Comparison of ENCODE assay signal across 8 mouse cellular contexts in genomic region chr8:71462191-71462590, GRCm38 (mm10). TPM values are rescaled to one million over a fixed set of nuclear protein-coding genes. Genes with fewer than 3 reads are reported as not detected.
A peak's percentile ranks its signal among the peaks of the same experiment; 100 is the strongest.
DNase-seq lines count a peak whose midpoint lies in the region; ATAC-seq lines count a peak whose summit lies in the region.

No protein-coding gene starts in this region.

- WGBS in lung, embryonic 16.5 days: 68% methylated on average over 4 of the region's 4 CpGs
- 72% methylated on average over 4 of the region's 4 CpGs for WGBS in limb, embryonic 12.5 days
- WGBS in stomach, embryonic 15.5 days: 78% methylated on average over 4 of the region's 4 CpGs

- H3K9ac ChIP-seq in lung, embryonic 16.5 days (ENCODE audit: low read length): peak overlapping the region; percentile 91
- H3K9ac ChIP-seq in limb, embryonic 12.5 days (replicated peaks): peak overlapping the region; percentile 80
- no peak overlapping the region for H3K9ac ChIP-seq in stomach, embryonic 15.5 days

- DNase-seq in lung, postnatal 14 days: no peak
- no peak for DNase-seq in gastrocnemius, adult 18-20 months (ENCODE audit: low spot score)
- no peak for DNase-seq in layer of hippocampus, adult 9-11 months

- H3K4me2 ChIP-seq in lung, embryonic 16.5 days (ENCODE audit: low read depth, low read length): peak overlapping the region; percentile 77
- peak overlapping the region; percentile 92 for H3K4me2 ChIP-seq in limb, embryonic 12.5 days
- H3K4me2 ChIP-seq in stomach, embryonic 15.5 days: peak overlapping the region; percentile 92

- H3K9me3 ChIP-seq in erythroblast, embryonic 14.5 days (ENCODE audit: control insufficient read depth, low read length): peaks cover 8% of the 10 kb centered on the region
- H3K9me3 ChIP-seq in lung, embryonic 16.5 days (ENCODE audit: control insufficient read depth, low read length): no peaks in the 10 kb centered on the region
- H3K9me3 ChIP-seq in limb, embryonic 12.5 days: no peaks in the 10 kb centered on the region
- H3K9me3 ChIP-seq in stomach, embryonic 15.5 days: no peaks in the 10 kb centered on the region

- no peak for ATAC-seq in erythroblast, adult 5-6 weeks (replicated peaks; ENCODE audit: low FRiP score, poor library complexity, severe bottlenecking)
- ATAC-seq in lung, embryonic 16.5 days (ENCODE audit: low read depth): no peak
- ATAC-seq in limb, embryonic 12.5 days (ENCODE audit: insufficient number of reproducible peaks, insufficient read depth, low FRiP score, low TSS enrichment, low read depth): no peak
- ATAC-seq in stomach, embryonic 15.5 days (ENCODE audit: insufficient read depth, low FRiP score, low read depth): no peak

- H3K4me3 ChIP-seq in erythroblast, embryonic 14.5 days (replicated peaks): peak overlapping the region; percentile 81
- peak overlapping the region; percentile 92 for H3K4me3 ChIP-seq in lung, embryonic 16.5 days (ENCODE audit: low read length)
- peak overlapping the region; percentile 87 for H3K4me3 ChIP-seq in limb, embryonic 12.5 days (replicated peaks)
- H3K4me3 ChIP-seq in stomach, embryonic 15.5 days (replicated peaks): peak overlapping the region; percentile 86; the same call in 1 of the 2 replicates

- H3K4me1 ChIP-seq in erythroblast, embryonic 14.5 days (ENCODE audit: control insufficient read depth): peaks cover 55% of the 10 kb centered on the region
- H3K4me1 ChIP-seq in lung, embryonic 16.5 days (replicated peaks; ENCODE audit: control insufficient read depth, insufficient read depth, low read length): peaks cover 21% of the 10 kb centered on the region
- H3K4me1 ChIP-seq in limb, embryonic 12.5 days (replicated peaks): peaks cover 32% of the 10 kb centered on the region
- peaks cover 18% of the 10 kb centered on the region for H3K4me1 ChIP-seq in stomach, embryonic 15.5 days

- H3K36me3 ChIP-seq in erythroblast, embryonic 14.5 days (ENCODE audit: control insufficient read depth): peaks cover 34% of the 10 kb centered on the region
- H3K36me3 ChIP-seq in lung, embryonic 16.5 days (ENCODE audit: control insufficient read depth, insufficient read depth, low read length): peaks cover 9% of the 10 kb centered on the region
- H3K36me3 ChIP-seq in limb, embryonic 12.5 days: peaks cover 56% of the 10 kb centered on the region
- H3K36me3 ChIP-seq in stomach, embryonic 15.5 days: peaks cover 15% of the 10 kb centered on the region; the same call in 1 of the 2 replicates

- no peak overlapping the region for H3K27ac ChIP-seq in lung, embryonic 16.5 days (ENCODE audit: low read length)
- no peak overlapping the region for H3K27ac ChIP-seq in limb, embryonic 12.5 days
- H3K27ac ChIP-seq in stomach, embryonic 15.5 days: no peak overlapping the region

- no peaks in the 10 kb centered on the region for H3K27me3 ChIP-seq in erythroblast, embryonic 14.5 days (ENCODE audit: control insufficient read depth)
- no peaks in the 10 kb centered on the region for H3K27me3 ChIP-seq in lung, embryonic 16.5 days (ENCODE audit: control insufficient read depth, insufficient read depth, low read depth, low read length)
- H3K27me3 ChIP-seq in limb, embryonic 12.5 days: no peaks in the 10 kb centered on the region
- H3K27me3 ChIP-seq in stomach, embryonic 15.5 days (replicated peaks): no peaks in the 10 kb centered on the region

RNA-seq across cellular contexts. Expression of gene Abhd8, which starts 1.3 kb away (rescaled TPM):
- 3.9 and 4.7 TPM in 2 replicates for polyA plus RNA-seq in erythroblast, embryonic 14.5 days (2012)
- total RNA-seq in erythroblast, adult 5-6 weeks (2015; ENCODE audit: low replicate concordance): 0.58 and 0.63 TPM in 2 replicates
- total RNA-seq in erythroblast, adult 5-6 weeks (2017; ENCODE audit: low replicate concordance): 2.2 and 3.5 TPM in 2 replicates
- 36.7 and 37.8 TPM in 2 replicates for polyA plus RNA-seq in lung, embryonic 16.5 days (2015; fragmentation: Nextera tagmentation; extraction: Ambion mirVana)
- 78.2 and 82.8 TPM in 2 replicates for polyA plus RNA-seq in limb, embryonic 12.5 days (2016; fragmentation: Nextera tagmentation; extraction: Ambion mirVana)
- polyA plus RNA-seq in stomach, embryonic 15.5 days (2015; fragmentation: Nextera tagmentation; extraction: Ambion mirVana): 42.0 and 44.0 TPM in 2 replicates
- total RNA-seq in gastrocnemius, adult 18-20 months (2021): 10 to 100 TPM; 22.4 to 28.0 TPM

RNA-seq across cellular contexts. Expression of gene Mrpl34, which starts 2.6 kb away (rescaled TPM):
- polyA plus RNA-seq in erythroblast, embryonic 14.5 days (2012): 18.9 and 20.4 TPM in 2 replicates
- total RNA-seq in erythroblast, adult 5-6 weeks (2015; ENCODE audit: low replicate concordance): 1.9 and 20.9 TPM in 2 replicates
- total RNA-seq in erythroblast, adult 5-6 weeks (2017; ENCODE audit: low replicate concordance): 6.0 and 12.1 TPM in 2 replicates
- polyA plus RNA-seq in lung, embryonic 16.5 days (2015; fragmentation: Nextera tagmentation; extraction: Ambion mirVana): 136 and 151 TPM in 2 replicates
- 180 and 203 TPM in 2 replicates for polyA plus RNA-seq in limb, embryonic 12.5 days (2016; fragmentation: Nextera tagmentation; extraction: Ambion mirVana)
- polyA plus RNA-seq in stomach, embryonic 15.5 days (2015; fragmentation: Nextera tagmentation; extraction: Ambion mirVana): 154 and 164 TPM in 2 replicates
- 10 to 100 TPM; 65.5 to 71.4 TPM for total RNA-seq in gastrocnemius, adult 18-20 months (2021)

RNA-seq across cellular contexts. Expression of gene Dda1, which starts 6.8 kb away (rescaled TPM):
- polyA plus RNA-seq in erythroblast, embryonic 14.5 days (2012): 41.0 and 42.3 TPM in 2 replicates
- total RNA-seq in erythroblast, adult 5-6 weeks (2015; ENCODE audit: low replicate concordance): 7.7 and 15.0 TPM in 2 replicates
- total RNA-seq in erythroblast, adult 5-6 weeks (2017; ENCODE audit: low replicate concordance): 5.7 and 7.9 TPM in 2 replicates
- 91.9 and 96.3 TPM in 2 replicates for polyA plus RNA-seq in lung, embryonic 16.5 days (2015; fragmentation: Nextera tagmentation; extraction: Ambion mirVana)
- polyA plus RNA-seq in limb, embryonic 12.5 days (2016; fragmentation: Nextera tagmentation; extraction: Ambion mirVana): 99.8 and 106 TPM in 2 replicates
- polyA plus RNA-seq in stomach, embryonic 15.5 days (2015; fragmentation: Nextera tagmentation; extraction: Ambion mirVana): 90.2 and 92.4 TPM in 2 replicates
- total RNA-seq in gastrocnemius, adult 18-20 months (2021): 10 to 100 TPM; 28.4 to 31.7 TPM

RNA-seq across cellular contexts. Expression of gene Ano8, which starts 23.6 kb away (rescaled TPM):
- 0.09 and 0.20 TPM in 2 replicates for polyA plus RNA-seq in erythroblast, embryonic 14.5 days (2012)
- 0.21 TPM in 1 of 2 replicates, not detected in the other for total RNA-seq in erythroblast, adult 5-6 weeks (2015; ENCODE audit: low replicate concordance)
- 0.14 TPM in 1 of 2 replicates, not detected in the other for total RNA-seq in erythroblast, adult 5-6 weeks (2017; ENCODE audit: low replicate concordance)
- 0.79 and 1.0 TPM in 2 replicates for polyA plus RNA-seq in lung, embryonic 16.5 days (2015; fragmentation: Nextera tagmentation; extraction: Ambion mirVana)
- 6.8 and 6.9 TPM in 2 replicates for polyA plus RNA-seq in limb, embryonic 12.5 days (2016; fragmentation: Nextera tagmentation; extraction: Ambion mirVana)
- 1.5 and 1.8 TPM in 2 replicates for polyA plus RNA-seq in stomach, embryonic 15.5 days (2015; fragmentation: Nextera tagmentation; extraction: Ambion mirVana)
- total RNA-seq in gastrocnemius, adult 18-20 months (2021): 10 to 100 TPM; 14.6 to 16.0 TPM

RNA-seq across cellular contexts. Expression of gene Gtpbp3, which starts 25.7 kb away (rescaled TPM):
- polyA plus RNA-seq in erythroblast, embryonic 14.5 days (2012): 1.2 and 1.4 TPM in 2 replicates
- 0.58 and 3.1 TPM in 2 replicates for total RNA-seq in erythroblast, adult 5-6 weeks (2015; ENCODE audit: low replicate concordance)
- 1.7 and 3.9 TPM in 2 replicates for total RNA-seq in erythroblast, adult 5-6 weeks (2017; ENCODE audit: low replicate concordance)
- polyA plus RNA-seq in lung, embryonic 16.5 days (2015; fragmentation: Nextera tagmentation; extraction: Ambion mirVana): 16.1 and 17.4 TPM in 2 replicates
- polyA plus RNA-seq in limb, embryonic 12.5 days (2016; fragmentation: Nextera tagmentation; extraction: Ambion mirVana): 22.1 and 23.2 TPM in 2 replicates
- polyA plus RNA-seq in stomach, embryonic 15.5 days (2015; fragmentation: Nextera tagmentation; extraction: Ambion mirVana): 14.6 and 16.1 TPM in 2 replicates
- 10 to 100 TPM; 10.0 to 10.5 TPM for total RNA-seq in gastrocnemius, adult 18-20 months (2021)
